Mouse (Mus musculus) regulatory T cell (primary cell): ENCODE data around the gene Abce1.
"Not testable (repeated sequence)": the region's sequence is repeated elsewhere in the genome, so short reads cannot be mapped to it uniquely, and the experiment has no call there.

Experiments
- in situ Hi-C: fragments of 300-600 bp; cut with MboI, MseI; formaldehyde crosslinking; loops from one replicate; pipeline ENCODE4 v1.15.1; 2025; ENCODE audit warnings: high pct_unique_total_duplicates

Abce1 gene

DNA sequence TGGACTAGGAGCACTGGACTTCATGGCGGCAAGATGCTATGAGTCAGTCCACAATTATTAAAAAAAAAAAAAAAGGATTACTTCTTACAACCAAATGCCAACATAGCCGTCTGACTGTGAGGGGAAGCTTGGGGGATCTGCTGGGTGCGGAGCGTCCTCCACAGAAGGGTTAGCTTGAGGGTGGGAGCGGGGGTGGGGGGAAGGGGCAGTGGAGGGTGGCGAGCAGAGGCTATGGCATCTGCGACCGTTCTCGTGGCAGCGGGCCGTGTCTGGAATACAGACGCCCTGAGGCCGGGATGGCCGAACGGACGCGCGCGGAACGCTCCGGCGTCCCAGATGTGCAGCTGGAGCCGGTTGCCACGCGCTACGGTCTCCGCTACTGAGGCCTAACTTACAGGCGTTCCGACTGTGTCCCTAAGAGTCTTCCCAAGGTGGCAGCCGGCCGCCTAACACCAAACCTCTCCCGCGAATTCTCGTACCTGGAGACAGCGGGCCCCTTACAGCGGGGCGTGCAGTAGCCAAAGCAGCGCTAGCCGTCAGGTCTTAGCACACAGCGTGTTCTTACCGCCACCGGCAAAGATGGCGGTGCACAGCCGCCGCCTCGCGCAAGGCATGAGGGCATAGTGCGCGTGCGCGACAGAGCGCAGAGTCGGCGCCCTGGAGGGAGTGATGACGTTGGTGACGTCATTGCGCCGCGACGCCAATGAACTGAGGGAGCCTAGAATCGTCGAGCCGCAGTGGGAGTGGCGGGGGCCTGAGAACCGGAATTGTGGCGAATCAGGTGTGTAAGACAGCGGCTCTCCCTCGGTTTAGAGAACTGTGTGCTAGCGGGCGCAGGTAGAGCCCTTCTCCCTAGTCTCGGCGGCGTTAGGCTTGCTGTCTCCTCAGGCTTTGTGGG, at the start of gene Abce1, which contains the start of gene Anapc10:
Gene Abce1 (minus strand): TSS at position 677 of the 898 bp plus-strand sequence.
Gene Anapc10 (plus strand): TSS at position 757 of the 898 bp plus-strand sequence.
- in situ Hi-C loops = no loop called here

DNA sequence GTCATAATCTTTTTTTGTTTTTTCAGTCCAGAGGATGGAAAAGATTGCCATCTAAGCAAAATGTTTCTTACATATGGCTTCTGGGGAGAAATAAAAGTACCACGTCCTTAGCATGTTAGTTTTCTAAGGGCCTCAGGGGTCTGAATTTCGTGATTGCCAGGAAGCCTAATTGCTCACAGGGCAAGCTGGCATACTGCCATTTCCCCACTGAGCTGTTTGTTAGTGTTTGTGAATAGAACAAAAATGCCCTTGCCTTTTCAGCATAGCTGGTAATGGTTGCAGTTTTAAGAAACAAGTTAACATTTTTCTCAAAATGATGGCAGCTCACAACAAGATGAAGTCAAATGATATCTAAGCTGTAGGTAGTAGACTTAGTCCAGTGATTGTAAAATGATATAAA, 38.8 kb upstream of the Abce1 start:
- in situ Hi-C loops = no loop called here

DNA sequence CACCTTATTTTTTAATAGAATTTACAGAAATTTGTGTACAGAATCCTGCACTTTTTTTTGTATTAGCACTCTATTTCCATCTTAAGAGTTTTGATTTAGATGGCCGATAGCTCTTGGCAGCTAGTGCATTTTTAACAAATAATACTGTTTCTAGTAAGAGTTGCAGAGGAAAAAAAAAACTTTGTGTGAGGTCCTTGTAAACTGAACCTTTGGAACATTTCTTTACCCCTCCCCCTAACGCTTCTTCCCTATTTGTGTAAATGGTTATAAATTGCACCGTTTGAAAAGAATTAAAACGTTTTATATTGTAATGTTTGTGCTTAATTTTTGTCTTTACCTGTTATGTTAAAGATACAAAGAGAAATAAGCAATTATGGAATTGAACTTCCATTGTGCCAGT, 37.1 kb upstream of the Abce1 start:
- in situ Hi-C loops = no loop called here

DNA sequence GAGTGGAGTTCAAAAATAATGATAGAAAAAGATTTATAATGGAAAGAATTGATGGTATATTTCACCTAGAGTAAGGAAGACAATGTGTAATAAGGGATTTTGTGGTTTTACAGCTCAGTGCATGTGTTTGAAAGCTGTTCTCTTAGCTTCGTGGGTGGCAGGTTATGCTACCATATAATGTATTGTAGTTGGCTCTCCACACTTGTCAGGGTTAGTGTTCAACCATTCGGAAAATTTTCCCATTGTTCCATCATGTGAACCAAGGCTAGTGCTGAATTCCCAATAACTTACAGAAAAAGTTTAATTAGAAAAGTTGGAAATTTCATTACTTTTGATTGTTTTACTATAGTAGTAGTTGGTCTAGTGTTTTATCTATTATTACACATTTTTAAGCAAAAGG, 36.6 kb upstream of the Abce1 start:
- in situ Hi-C loops = no loop called here

DNA sequence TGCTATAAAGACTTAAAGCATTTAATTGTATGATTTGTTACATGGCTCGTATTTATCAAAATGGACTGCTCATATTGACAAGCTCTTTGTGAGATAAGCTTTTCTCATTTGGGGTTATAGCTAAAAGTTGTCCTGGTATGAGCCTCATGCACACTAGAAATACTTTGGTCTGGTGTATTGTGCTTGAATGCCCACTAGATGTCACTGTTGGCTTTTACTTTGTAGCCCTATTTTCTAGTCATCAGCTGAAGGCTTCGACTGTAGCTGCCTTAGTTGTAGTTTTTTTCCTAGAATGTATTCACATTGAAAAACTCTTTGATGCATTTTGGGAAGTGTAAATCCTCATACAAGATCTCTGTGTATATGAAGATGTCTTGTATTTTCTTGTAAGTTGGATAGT, 22.8 kb upstream of the Abce1 start:
- in situ Hi-C loops = loop anchor here (5.0 to 10.0 kb wide), 2 partner anchors 240 to 748 kb away; no protein-coding TSS in a partner anchor

DNA sequence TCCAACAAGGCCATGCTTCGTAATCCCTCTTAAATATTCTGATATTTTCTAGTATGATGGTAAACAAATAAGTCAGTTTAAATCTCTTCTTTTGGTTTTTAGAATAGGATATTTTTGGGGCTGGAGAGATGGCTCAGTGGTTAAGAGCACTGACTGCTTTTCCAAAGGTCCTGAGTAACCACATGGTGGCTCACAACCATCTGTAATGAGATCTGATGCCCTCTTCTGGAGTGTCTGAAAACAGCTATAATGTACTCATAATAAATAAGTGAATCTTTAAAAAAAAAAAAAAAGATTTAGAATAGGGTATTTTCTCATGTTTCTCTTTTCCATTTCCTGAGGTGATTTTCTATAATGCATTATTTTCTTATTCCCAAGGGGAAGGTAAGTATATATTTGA, 16.4 kb upstream of the Abce1 start:
- in situ Hi-C loops = no loop called here

DNA sequence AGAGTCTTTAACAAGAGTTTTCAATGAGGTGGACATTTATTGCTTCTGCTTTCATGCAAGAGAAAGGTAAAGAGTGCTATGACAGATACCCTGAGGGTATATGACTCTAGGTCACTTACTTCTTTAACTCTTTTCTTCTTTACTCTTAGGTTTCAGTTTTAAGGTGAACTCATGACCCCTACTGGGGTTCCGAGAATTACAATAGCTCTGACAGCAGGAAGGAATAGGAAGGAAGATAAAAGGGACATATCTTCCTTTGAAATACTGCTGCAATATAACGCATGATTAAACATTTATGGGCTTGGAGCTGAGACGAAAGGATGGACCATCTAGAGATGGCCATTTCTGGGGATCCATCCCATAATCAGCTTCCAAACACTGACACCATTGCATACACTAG, 13.0 kb upstream of the Abce1 start:
- in situ Hi-C loops = no loop called here

DNA sequence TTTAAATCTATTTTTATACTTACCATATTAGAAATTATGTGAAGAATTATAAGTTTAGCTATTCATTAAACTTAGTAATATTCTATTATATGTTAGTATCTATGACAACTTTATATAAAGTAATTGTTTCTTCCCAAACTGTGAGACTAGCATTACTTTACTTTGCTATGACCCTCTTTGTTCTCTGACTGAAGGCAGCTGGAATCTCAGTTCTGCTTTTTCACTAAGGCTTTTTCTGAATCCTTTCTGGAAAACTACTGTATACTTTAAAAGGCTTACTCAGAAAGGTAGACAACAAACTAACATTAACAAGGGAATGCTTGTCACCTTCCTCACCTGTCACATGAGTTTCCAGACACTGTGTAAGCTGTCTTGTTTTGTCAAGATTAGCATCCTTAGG, 11.8 kb upstream of the Abce1 start:
- in situ Hi-C loops = no loop called here

DNA sequence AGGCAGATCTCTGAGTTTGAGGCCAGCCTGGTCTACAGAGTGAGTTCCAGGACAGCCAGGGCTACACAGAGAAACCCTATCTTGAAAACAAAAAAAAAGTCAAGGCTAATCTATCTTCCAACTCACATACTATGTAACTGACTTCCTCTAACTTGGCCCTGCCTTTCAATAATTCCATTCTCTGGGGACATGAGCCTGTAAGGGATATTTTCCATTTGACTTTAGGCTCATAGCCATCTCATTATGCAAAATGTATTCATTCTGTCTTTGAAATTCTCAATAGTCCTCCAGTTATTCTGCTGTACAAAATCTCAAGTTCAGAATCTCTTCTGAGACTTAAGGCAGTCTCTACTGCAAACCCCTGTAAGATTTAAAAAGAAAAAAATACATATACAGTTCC, 10.0 kb upstream of the Abce1 start:
- in situ Hi-C loops = no loop called here

DNA sequence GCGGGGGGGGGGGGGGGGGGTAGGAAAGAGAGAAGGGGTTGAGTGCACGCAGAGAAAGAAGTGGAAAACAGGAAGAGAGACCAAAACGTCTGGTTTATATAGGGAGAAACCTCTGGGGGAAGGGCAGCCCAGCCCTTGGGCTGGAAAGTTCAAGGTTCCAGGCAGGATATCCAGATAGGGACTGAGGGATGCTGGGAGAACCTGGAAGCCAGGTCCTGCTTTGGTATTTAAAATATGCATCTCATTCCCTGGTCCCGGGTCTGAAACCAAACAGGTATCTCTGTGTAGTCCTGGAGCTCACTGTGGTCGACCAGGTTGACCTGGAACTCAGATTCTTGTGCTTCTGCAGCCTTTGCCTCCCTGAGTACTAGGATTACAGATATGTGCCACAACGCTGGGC, 1.1 kb upstream of the Abce1 start:
- in situ Hi-C loops = no loop called here

DNA sequence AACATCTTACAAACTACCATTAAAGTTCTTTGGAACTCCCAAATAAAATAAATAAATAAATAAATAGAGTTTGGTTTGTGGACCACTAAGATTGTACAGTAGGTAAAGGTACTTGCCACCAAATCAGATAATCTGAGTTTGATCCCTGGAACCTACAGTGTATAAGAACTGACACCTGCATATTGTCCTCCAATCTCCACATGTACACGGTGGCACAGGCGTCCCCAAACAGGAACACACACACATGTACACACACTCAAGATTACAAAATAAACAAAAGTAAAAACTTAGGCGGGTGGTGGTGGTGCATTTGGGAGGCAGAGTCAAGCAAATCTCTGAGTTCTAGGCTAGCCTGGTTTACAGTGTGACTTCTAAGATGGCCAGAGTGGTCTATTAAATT, 4.9 kb downstream of the Abce1 start:
- in situ Hi-C loops = no loop called here

DNA sequence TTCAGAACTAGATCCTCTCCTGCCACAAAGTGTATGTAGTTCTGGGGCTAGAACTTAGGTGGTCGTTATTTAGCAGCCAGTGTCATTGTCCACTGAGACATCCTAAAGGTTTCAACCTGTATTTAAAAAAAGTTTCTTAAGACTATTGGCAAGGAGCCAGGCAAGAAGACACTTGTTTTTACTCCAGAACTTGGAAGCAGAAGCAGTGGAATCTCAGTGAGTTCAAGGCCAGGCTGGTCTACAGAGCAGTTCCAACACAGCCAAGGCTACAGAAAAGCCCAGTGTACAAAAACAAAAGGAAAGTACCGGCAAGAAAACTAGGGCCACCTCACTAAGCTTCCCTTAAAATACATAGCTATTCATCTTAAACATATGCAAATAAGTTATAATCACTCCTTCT, 19.0 kb downstream of the Abce1 start:
- in situ Hi-C loops = loop anchor here (10.0 to 25.0 kb wide), 2 partner anchors 48 to 1295 kb away; no protein-coding TSS in a partner anchor

DNA sequence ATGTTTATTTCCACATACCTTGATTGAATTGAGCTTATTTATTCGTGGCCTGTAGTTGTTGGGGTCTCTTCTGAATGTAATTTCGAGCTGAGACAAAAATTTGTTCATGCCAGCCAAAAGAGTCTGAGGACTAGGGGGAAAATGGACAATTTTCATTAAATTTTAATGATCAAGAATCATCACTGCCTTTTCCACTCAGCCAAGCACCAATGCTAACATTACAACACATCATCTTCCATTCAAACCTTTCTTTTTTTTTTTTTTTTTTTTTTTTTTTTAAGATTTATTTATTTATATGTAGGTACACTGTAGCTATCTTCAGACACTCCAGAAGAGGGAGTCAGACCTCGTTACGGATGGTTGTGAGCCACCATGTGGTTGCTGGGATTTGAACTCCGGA, 25.6 kb downstream of the Abce1 start:
- in situ Hi-C loops = loop anchor here (5.0 to 25.0 kb wide), 2 partner anchors 1041 to 1301 kb away; no protein-coding TSS in a partner anchor

DNA sequence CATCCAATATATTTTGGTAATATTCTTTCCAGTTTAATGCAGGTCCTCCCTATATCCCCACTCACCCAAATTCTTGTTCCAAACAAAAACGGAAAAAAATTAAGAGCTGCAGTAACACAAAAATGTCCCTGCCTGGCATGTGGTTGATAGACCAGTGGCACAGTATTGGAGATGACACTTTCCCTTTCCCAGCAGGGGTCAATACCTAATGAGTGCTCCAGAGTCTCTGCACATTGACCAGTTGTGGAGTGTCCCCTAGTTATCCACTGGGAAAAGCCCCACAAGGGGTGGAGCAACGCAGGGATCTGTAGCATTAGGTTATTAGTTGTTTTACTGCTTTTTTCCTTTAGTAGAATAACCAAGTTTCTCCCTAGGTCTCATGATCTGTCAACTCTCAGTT, 30.6 kb downstream of the Abce1 start:
- in situ Hi-C loops = loop anchor here (25.0 kb wide), 1 partner anchor 1306 kb away; no protein-coding TSS in a partner anchor

DNA sequence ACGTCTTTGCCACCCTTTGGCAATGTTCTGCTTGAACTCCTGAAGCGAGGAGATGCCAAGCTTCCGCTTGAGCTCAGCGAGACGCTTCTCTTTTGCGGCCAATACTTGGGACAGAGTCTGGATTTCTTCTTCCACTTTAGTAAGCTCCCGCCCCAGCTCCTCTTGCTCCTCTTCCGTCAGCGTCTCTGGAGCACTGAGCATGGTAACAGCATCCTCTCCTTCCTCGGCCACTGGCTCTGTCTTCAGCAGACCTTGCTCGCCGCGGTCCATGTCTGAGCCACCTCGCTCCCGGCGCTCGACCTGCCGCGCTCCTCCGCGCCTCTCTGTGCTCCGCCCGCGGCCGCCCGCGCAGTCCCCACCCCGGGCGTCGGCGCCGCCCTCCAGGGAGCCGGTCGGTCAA, 31.0 kb downstream of the Abce1 start:
- in situ Hi-C loops = loop anchor here (25.0 kb wide), 1 partner anchor 1307 kb away; no protein-coding TSS in a partner anchor

DNA sequence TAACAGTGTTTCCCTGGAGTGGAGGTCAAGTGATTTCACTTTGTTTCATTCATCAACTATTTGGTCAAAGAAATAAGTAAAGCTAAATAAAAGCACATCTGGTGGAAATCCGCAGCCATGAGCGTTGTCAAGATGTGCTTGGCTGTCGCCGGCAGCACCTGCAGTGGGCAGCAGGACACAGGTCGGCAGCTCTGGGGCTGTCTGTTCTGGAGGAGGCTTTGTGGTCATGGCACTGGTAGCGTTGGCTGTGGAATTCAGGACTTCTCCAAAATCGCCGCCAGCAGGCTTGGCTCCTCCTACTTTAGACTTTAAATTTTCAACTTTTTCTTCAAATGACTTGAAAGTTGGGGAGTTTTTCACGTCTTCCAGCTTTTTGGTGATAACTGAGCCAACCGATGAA, 31.5 kb downstream of the Abce1 start:
- in situ Hi-C loops = loop anchor here (25.0 kb wide), 1 partner anchor 1307 kb away; no protein-coding TSS in a partner anchor

DNA sequence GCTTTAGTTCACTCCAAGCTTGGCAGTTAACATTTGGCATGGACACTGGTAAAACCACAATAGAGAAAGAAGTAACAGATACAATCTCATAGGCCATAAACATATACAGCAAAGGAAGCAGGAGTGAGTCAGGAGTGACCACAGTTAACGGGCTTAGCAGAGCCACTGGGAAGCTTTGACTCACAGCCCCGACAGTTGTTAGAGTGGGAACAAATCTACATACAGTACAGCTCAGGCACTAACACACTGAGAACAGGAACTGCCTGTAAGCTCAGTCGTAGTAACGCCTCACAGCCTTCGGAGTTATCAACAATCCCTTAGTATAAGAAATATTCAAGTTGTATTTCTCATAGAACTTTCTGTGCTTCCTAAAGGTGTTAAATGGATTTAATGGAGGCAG, 32.5 kb downstream of the Abce1 start:
- in situ Hi-C loops = loop anchor here (25.0 kb wide), 1 partner anchor 1308 kb away; no protein-coding TSS in a partner anchor

DNA sequence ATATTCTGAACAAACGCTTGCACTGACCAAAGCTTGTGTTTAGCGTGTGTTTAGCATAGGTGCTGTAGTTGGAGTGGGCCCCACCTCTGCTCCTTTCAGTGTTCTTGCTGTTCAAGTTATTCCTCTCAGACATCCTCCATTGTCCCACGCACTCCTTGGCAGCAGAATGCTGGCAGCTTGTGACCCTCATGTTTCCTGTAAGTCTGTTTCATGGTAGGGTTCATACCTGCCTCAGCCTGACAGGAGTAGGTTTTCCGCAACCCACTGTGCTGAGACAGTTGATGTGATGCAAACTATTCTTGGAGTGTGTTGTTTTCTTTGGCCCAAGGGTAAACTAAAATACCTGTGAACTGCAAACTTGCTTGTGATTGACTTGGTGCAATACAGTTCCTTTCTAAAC, 35.1 kb downstream of the Abce1 start:
- in situ Hi-C loops = loop anchor here (25.0 kb wide), 1 partner anchor 1311 kb away; no protein-coding TSS in a partner anchor

DNA sequence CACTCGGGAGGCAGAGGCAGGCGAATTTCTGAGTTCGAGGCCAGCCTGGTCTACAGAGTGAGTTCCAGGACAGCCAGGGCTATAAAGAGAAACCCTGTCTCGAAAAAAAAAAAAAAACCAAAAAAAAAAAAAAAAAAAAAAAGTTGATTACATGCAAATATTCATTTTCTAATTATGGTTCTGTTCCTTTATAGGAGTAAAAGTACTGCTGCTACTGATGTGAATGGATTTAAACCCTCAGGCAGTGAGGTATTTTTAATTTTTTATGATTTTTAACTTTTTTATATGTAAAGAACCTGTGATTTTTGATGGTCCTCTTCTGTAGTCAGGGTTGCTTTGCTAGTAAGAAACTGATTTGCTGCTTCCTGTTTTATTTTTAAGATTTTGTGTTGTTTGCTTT, 52.8 kb downstream of the Abce1 start:
- in situ Hi-C loops = not testable (repeated sequence)

DNA sequence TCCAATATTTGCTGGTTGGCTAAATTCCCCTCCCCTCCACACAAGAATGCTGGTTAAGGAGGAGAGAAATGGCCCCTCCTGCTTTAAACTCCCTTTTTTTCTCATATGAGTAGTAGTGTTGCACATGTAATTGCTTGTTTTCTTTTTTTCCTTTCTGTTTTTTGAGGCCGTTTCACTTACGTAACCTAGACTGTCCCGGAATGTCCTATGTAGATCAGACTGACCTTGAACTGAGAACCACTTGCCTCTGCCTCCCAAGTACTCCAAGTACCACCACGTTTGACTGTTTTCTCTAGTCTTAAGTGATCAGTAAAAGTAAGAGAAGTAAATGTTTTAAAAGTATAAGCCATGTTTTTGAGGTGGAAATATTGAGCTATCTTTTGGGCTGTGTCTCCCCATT, 57.8 kb downstream of the Abce1 start:
- in situ Hi-C loops = no loop called here

DNA sequence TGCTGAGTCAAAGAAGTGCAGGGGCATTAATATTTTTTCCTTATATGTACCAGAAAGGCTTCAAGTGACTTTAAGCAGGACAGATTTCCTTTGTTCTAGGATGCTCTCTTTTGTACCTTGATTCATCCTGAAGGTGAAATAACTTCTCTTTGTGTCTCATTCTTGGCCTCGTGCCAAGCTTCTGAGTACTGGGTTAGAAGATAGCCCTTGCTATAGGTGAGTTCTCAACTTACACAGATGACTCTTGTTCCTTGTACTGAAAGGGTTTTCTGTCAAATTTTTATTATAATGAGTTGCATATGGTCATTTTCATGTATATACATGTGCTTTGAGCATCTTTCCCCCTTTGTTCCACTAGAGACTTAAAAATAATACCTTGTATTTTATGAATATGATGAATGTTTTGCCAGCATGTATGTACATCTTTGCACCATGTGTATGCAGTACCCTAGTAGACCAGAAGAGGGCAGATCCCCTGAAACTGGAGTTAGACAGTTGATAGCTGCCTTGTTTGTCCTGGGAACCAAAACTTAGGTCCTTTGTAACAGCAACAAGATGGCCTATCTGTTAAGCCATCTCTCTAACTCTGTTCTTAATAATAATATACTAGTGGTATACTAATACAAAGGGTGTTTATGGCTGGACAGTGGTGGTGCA, 61.3 kb downstream of the Abce1 start:
- in situ Hi-C loops = no loop called here

DNA sequence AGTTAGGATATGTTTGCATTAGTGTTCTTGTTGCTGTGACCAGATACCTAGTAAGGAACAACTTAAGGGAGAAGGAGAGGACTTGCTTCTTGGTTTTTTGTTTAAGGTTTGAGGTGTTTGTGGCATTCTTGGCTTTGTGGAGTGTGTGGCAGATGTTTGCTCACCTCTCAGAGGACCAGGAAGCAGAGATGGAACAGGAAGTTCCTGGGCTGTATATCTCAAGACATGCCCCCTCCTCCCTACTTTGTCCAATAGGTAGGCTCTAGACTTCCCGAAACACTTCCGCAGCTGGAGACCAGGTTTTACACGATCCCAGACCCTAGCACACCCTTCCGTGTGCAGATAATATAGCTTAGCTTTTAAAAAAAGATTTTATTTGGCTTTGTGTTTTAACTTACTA, 62.0 kb downstream of the Abce1 start:
- in situ Hi-C loops = loop anchor here (10.0 kb wide), 1 partner anchor 45 kb away; no protein-coding TSS in a partner anchor
